Mouse (Mus musculus) hindbrain, embryonic 16.5 days (tissue): Measurements from ENCODE around the gene Susd6. TPM values are rescaled to one million over a fixed set of nuclear protein-coding genes. Genes with fewer than 3 reads are reported as not detected.

Source experiments
- polyA plus RNA-seq: library from polyadenylated mRNA; unstranded; fragments of >200 nt; fragmentation: Nextera tagmentation; extraction: Ambion mirVana; gene quantifications from 2 replicates; pipeline ENCODE4 v1.2.1, GENCODE M21; 2015

Susd6 gene
- polyA plus RNA-seq, 1 experiment from 2014 or later, result 9.9 TPM

Other genes starting within 250 kb of the Susd6 start
- gene Slc39a9, start 146.6 kb upstream of the Susd6 start, polyA plus RNA-seq, result 23.8 and 26.7 TPM in 2 replicates
- 251 and 253 TPM in 2 replicates for gene Erh, start 146.2 kb upstream of the Susd6 start, polyA plus RNA-seq
- 6.8 and 7.0 TPM in 2 replicates for gene Plekhd1, start 97.9 kb upstream of the Susd6 start, polyA plus RNA-seq
- 2.0 and 2.3 TPM in 2 replicates for gene Ccdc177, start 29.8 kb upstream of the Susd6 start, polyA plus RNA-seq
- gene Srsf5, start 155.0 kb downstream of the Susd6 start, polyA plus RNA-seq, result 371 and 381 TPM in 2 replicates
- 0.43 and 0.61 TPM in 2 replicates for gene Slc10a1, start 178.2 kb downstream of the Susd6 start, polyA plus RNA-seq
- gene Smoc1, start 236.3 kb downstream of the Susd6 start, polyA plus RNA-seq, result 34.3 and 36.3 TPM in 2 replicates